Mouse (Mus musculus): ENCODE data around the gene 2700081O15Rik. TPM values are rescaled to one million over a fixed set of nuclear protein-coding genes. Genes with fewer than 3 reads are reported as not detected.

The 2700081O15Rik gene
- polyA plus RNA-seq, 1 experiment, result 19.3 TPM

DNA sequence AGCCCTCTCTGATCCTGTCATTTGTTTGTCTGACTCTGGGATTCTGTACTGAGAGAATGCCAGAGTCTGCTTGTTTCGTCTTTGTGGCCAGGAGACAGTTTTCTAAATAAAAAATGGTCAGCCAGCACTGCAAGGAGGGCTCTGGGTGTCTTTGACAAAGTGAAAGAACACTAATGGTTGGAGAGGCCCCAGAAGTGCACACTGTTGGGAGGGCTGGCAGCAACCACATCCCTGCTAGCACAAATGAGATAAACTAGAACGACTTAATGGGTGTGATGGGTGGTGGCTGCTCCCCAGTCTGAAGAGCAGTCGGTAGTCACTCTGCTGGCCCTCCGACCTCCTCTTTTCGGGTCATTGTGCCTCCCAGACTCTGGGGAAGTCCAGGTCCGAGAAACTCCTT is 1.7 kb downstream of the 2700081O15Rik start:
- peaks cover 24% of the 10 kb centered on the region for H3K79me3 ChIP-seq (ENCODE audit: low read depth)
- H3K4me3 ChIP-seq (ENCODE audit: insufficient read depth, poor library complexity, severe bottlenecking), result peak overlapping the region; percentile 18
- peak overlapping the region; percentile 50 for H3ac ChIP-seq (ENCODE audit: control insufficient read depth, insufficient read length, low read depth)
- H3K79me2 ChIP-seq (ENCODE audit: control insufficient read depth, insufficient read depth), result peaks cover 35% of the 10 kb centered on the region
- peaks cover 20% of the 10 kb centered on the region for H3K36me3 ChIP-seq (ENCODE audit: control insufficient read depth, insufficient read depth)
- TF ChIP-seq FOSL1 (IDR thresholded peaks at IDR 0.05; ENCODE audit: insufficient read depth, low read length, poor library complexity, severe bottlenecking), result no peak
- TF ChIP-seq MYOG (IDR thresholded peaks at IDR 0.05; ENCODE audit: control insufficient read depth, extremely low read depth, insufficient read length), result no peak
- TF ChIP-seq CEBPB (IDR thresholded peaks at IDR 0.05; ENCODE audit: low read depth), result no peak
- TF ChIP-seq USF1 (IDR thresholded peaks at IDR 0.05; ENCODE audit: low read depth), result no peak
- H3K27me3 ChIP-seq (ENCODE audit: control insufficient read depth, insufficient read depth, insufficient read length), result no peaks in the 10 kb centered on the region

DNA sequence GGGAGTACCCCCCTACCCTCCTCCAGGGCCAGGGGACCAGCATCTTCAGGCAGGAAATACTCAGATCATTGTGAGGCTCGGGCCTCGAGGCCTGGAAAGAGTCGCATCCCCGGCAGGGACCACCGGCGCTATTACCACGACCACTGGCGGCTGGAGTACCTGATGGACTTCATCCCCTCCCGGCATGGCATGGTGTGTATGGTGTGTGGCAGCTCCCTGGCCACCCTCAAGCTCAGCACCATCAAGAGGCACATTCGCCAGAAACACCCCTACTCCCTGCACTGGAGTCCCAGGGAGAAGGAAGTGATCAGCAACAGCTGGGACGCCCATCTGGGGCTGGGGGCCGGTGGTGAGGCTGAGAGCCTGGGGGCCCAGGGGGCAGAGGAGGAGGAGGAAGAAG is 2.7 kb downstream of the 2700081O15Rik start:
- TF ChIP-seq MYOG (IDR thresholded peaks at IDR 0.05; ENCODE audit: control insufficient read depth, extremely low read depth, insufficient read length) (no peak), CTCF (IDR thresholded peaks at IDR 0.05; ENCODE audit: control insufficient read depth, insufficient read depth, insufficient read length) (no peak), MYOD1 (IDR thresholded peaks at IDR 0.05; ENCODE audit: control insufficient read depth, insufficient read length, low read depth) (no peak), FOSL1 (IDR thresholded peaks at IDR 0.05; ENCODE audit: insufficient read depth, low read length, poor library complexity, severe bottlenecking) (no peak), USF1 (IDR thresholded peaks at IDR 0.05; ENCODE audit: low read depth) (no peak), MAX (IDR thresholded peaks at IDR 0.05) (no peak), CEBPB (IDR thresholded peaks at IDR 0.05; ENCODE audit: low read depth) (no peak)
- Histone ChIP-seq H3K27me3 (ENCODE audit: control insufficient read depth, insufficient read depth, insufficient read length) (no peaks in the 10 kb centered on the region), H3K79me2 (ENCODE audit: control insufficient read depth, insufficient read depth) (peaks cover 35% of the 10 kb centered on the region), H3K36me3 (ENCODE audit: control insufficient read depth, insufficient read depth) (peaks cover 30% of the 10 kb centered on the region), H3ac (ENCODE audit: control insufficient read depth, insufficient read length, low read depth) (no peak overlapping the region), H3K4me3 (ENCODE audit: insufficient read depth, poor library complexity, severe bottlenecking) (no peak overlapping the region), H3K79me3 (ENCODE audit: low read depth) (peaks cover 24% of the 10 kb centered on the region)

DNA sequence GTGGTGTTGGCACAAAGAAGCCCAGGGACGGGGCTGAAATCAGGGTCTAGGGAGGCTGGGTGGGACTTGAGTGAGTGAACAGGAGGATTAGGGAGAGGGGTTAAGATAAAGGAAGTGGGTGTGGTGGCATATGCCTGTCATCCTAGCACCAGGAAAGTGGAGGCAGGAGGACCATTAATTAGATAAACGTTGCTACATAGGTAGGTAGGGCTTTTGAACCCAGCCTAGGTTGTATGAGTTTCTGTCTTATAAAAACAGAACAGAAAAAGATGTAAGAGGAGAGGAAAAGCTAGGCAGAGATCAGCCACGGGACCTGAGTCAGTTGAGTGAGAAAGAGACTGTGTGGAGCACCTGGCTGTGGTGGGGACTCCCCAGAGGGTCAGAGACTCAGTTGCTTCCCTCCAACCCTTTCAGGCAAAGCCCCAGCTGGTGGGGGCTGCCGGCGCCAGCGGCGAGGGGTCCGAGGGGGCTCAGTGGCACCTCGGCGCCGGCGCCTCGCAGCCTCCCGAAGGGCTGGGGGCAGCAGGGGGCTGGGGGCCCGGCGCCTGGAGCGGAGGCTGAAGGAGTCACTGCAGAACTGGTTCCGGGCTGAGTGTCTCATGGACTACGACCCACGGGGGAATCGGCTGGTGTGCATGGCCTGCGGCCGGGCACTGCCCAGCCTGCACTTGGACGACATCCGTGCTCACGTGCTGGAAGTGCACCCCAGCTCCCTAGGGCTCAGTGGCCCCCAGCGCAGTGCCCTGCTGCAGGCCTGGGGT is 3.6 kb downstream of the 2700081O15Rik start:
- no peak overlapping the region for H3K4me3 ChIP-seq (ENCODE audit: insufficient read depth, poor library complexity, severe bottlenecking)

DNA sequence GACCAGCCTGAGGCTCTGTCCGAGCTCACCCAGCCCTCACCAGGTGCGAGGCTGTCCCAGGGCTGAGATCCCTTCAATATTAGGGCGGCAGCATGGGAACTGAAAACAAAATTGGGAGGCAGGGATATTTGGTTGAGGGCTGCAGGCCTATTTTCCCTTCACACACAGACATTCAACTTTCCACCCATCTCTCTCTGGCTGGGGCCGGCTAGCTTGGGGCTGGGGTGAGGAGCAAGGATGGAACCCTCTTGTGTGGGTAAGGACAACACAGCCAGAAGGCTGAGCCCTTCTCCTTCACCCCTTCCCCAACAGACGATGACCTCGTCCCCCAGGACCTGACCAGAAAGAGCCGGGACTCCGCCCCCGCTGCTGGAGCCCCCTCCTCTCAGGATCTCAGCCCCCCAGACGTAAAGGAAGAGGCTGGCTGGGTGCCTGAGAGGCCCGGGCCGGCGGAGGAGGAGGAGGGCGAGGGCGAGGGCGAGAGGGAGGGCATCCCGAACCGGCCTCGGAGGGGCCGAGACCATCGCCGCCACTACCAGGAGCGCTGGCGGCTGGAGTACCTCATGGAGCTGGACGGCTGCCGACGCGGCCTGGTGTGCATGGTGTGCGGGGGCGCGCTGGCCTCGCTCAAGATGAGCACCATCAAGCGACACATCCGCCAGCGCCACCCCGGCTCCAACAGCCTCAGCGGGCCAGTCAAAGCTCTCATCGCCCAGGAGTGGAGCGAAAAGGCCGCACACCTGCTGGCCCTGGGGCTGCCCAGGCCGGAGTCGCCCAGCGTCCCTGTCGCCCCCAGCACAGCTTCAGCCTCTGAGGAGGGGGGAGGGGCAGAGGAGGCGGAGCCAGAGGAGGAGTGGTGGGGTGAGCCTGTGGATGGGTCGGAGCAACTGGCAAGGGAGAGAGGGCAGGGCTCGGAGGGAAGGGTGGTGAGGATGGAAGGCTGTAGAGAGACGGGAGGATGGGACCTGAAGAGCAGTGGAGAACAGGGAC is 4.5 kb downstream of the 2700081O15Rik start:
- TF ChIP-seq USF1 (IDR thresholded peaks at IDR 0.05; ENCODE audit: low read depth) (no peak), MYOG (IDR thresholded peaks at IDR 0.05; ENCODE audit: control insufficient read depth, extremely low read depth, insufficient read length) (no peak), CEBPB (IDR thresholded peaks at IDR 0.05; ENCODE audit: low read depth) (no peak), FOSL1 (IDR thresholded peaks at IDR 0.05; ENCODE audit: insufficient read depth, low read length, poor library complexity, severe bottlenecking) (no peak), CTCF (IDR thresholded peaks at IDR 0.05; ENCODE audit: control insufficient read depth, insufficient read depth, insufficient read length) (no peak)
- Histone ChIP-seq H3K4me3 (ENCODE audit: insufficient read depth, poor library complexity, severe bottlenecking) (no peak overlapping the region), H3K27me3 (ENCODE audit: control insufficient read depth, insufficient read depth, insufficient read length) (no peaks in the 10 kb centered on the region), H3K79me2 (ENCODE audit: control insufficient read depth, insufficient read depth) (peaks cover 35% of the 10 kb centered on the region), H3ac (ENCODE audit: control insufficient read depth, insufficient read length, low read depth) (no peak overlapping the region), H3K36me3 (ENCODE audit: control insufficient read depth, insufficient read depth) (peaks cover 40% of the 10 kb centered on the region), H3K79me3 (ENCODE audit: low read depth) (peaks cover 24% of the 10 kb centered on the region)

More for the DNA sequence above, 3.6 kb downstream of the 2700081O15Rik start:
- Histone ChIP-seq H3ac (ENCODE audit: control insufficient read depth, insufficient read length, low read depth) (no peak overlapping the region), H3K27me3 (ENCODE audit: control insufficient read depth, insufficient read depth, insufficient read length) (no peaks in the 10 kb centered on the region), H3K79me3 (ENCODE audit: low read depth) (peaks cover 24% of the 10 kb centered on the region), H3K79me2 (ENCODE audit: control insufficient read depth, insufficient read depth) (peaks cover 35% of the 10 kb centered on the region), H3K36me3 (ENCODE audit: control insufficient read depth, insufficient read depth) (peaks cover 32% of the 10 kb centered on the region)
- TF ChIP-seq MYOD1 (IDR thresholded peaks at IDR 0.05; ENCODE audit: control insufficient read depth, insufficient read length, low read depth), result no peak

DNA sequence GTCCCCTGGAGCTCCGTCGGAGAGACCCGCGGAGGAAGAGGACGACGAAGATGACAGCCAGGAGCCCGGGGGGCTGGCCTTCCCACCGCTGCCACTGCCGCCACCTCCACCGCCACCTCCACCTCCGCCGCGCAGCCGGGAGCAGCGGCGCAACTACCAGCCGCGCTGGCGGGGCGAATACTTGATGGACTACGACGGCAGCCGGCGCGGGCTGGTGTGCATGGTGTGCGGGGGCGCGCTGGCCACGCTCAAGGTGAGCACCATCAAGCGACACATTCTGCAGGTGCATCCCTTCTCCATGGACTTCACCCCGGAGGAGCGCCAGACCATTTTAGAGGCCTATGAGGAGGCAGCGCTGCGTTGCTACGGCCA is 5.2 kb downstream of the 2700081O15Rik start:
- Histone ChIP-seq H3K36me3 (ENCODE audit: control insufficient read depth, insufficient read depth) (peaks cover 47% of the 10 kb centered on the region), H3K79me2 (ENCODE audit: control insufficient read depth, insufficient read depth) (peaks cover 35% of the 10 kb centered on the region), H3K4me3 (ENCODE audit: insufficient read depth, poor library complexity, severe bottlenecking) (no peak overlapping the region), H3ac (ENCODE audit: control insufficient read depth, insufficient read length, low read depth) (no peak overlapping the region), H3K27me3 (ENCODE audit: control insufficient read depth, insufficient read depth, insufficient read length) (no peaks in the 10 kb centered on the region), H3K79me3 (ENCODE audit: low read depth) (peaks cover 24% of the 10 kb centered on the region)
- TF ChIP-seq FOSL1 (IDR thresholded peaks at IDR 0.05; ENCODE audit: insufficient read depth, low read length, poor library complexity, severe bottlenecking) (no peak), CEBPB (IDR thresholded peaks at IDR 0.05; ENCODE audit: low read depth) (no peak), MAX (IDR thresholded peaks at IDR 0.05) (no peak), CTCF (IDR thresholded peaks at IDR 0.05; ENCODE audit: control insufficient read depth, insufficient read depth, insufficient read length) (no peak), MYOD1 (IDR thresholded peaks at IDR 0.05; ENCODE audit: control insufficient read depth, insufficient read length, low read depth) (no peak), MYOG (IDR thresholded peaks at IDR 0.05; ENCODE audit: control insufficient read depth, extremely low read depth, insufficient read length) (no peak), USF1 (IDR thresholded peaks at IDR 0.05; ENCODE audit: low read depth) (no peak)
